ENCODE assay signal across 15 mouse cellular contexts in genomic region chr19:46224882-46225281, GRCm38 (mm10).
DNase-seq lines count a peak whose midpoint lies in the region; ATAC-seq and TF ChIP-seq lines count a peak whose summit lies in the region.
"Had no signal": no experiment of that assay in that cellular context is flagged by ENCODE, and none has a peak within 500 bp of the region (broad histone marks: within the 10 kb centered on the region; RNA-seq: fewer than 3 reads in every experiment).

No protein-coding gene starts in this region.

- no peak for TF ChIP-seq CTCF in heart, adult 2 months (IDR thresholded peaks at IDR 0.05)

- peak overlapping the region; percentile 48; the same call in 1 of the 2 replicates for H3K27ac ChIP-seq in heart, embryonic 13.5 days (replicated peaks)
- H3K27ac ChIP-seq in heart, adult 2 months, result no peak overlapping the region
- H3K27ac ChIP-seq in limb, embryonic 14.5 days (replicated peaks; ENCODE audit: low read depth, low read length), result no peak overlapping the region
- no peak overlapping the region for H3K27ac ChIP-seq in limb, embryonic 10.5 days
- H3K27ac ChIP-seq: liver, embryonic 12.5 days; neural tube, embryonic 13.5 days had no signal

- no peak for TF ChIP-seq POLR2A in heart, adult 2 months (IDR thresholded peaks at IDR 0.05; ENCODE audit: insufficient read depth, low read depth, low read length)
- no peak for TF ChIP-seq POLR2A in limb, embryonic 14.5 days (IDR thresholded peaks at IDR 0.05; ENCODE audit: borderline replicate concordance, extremely low read depth, insufficient read depth, insufficient read length)

- WGBS in heart, embryonic 13.5 days, result 53% methylated on average over 2 of the region's 2 CpGs
- WGBS in heart, adult 2 months, result 57% methylated on average over 2 of the region's 2 CpGs
- WGBS in limb, embryonic 14.5 days, result 81% methylated on average over 2 of the region's 2 CpGs
- 96% methylated on average over 2 of the region's 2 CpGs for WGBS in limb, embryonic 10.5 days

- H3K9me3 ChIP-seq in heart, embryonic 13.5 days, result no peaks in the 10 kb centered on the region
- H3K9me3 ChIP-seq in limb, embryonic 14.5 days (ENCODE audit: control insufficient read depth, low read length), result no peaks in the 10 kb centered on the region
- no peaks in the 10 kb centered on the region for H3K9me3 ChIP-seq in limb, embryonic 10.5 days (replicated peaks)
- H3K9me3 ChIP-seq: heart, embryonic 15.5 days; liver, embryonic 12.5 days; neural tube, embryonic 13.5 days had no signal

- no peak overlapping the region for H3K4me2 ChIP-seq in heart, embryonic 13.5 days
- no peak overlapping the region for H3K4me2 ChIP-seq in limb, embryonic 14.5 days (replicated peaks; ENCODE audit: low read depth, low read length, severe bottlenecking)
- H3K4me2 ChIP-seq: heart, embryonic 15.5 days; liver, embryonic 12.5 days; neural tube, embryonic 13.5 days had no signal

- peaks cover 46% of the 10 kb centered on the region for H3K4me1 ChIP-seq in heart, embryonic 13.5 days
- peaks cover 1% of the 10 kb centered on the region; the same call in 1 of the 2 replicates for H3K4me1 ChIP-seq in heart, adult 2 months (ENCODE audit: control insufficient read depth, insufficient read depth, low read length)
- 0 out of 2 replicates have a peak, but pooled peaks cover 4% of the 10 kb centered on the region for H3K4me1 ChIP-seq in limb, embryonic 14.5 days (ENCODE audit: control insufficient read depth, insufficient read depth, low read length)
- no peaks in the 10 kb centered on the region for H3K4me1 ChIP-seq in limb, embryonic 10.5 days

- peaks cover 21% of the 10 kb centered on the region for H3K36me3 ChIP-seq in heart, embryonic 13.5 days
- peaks cover 2% of the 10 kb centered on the region for H3K36me3 ChIP-seq in heart, adult 2 months (ENCODE audit: control insufficient read depth, insufficient read depth, low read length)
- H3K36me3 ChIP-seq in limb, embryonic 14.5 days (ENCODE audit: control insufficient read depth, insufficient read depth, low read length), result no peaks in the 10 kb centered on the region
- H3K36me3 ChIP-seq in limb, embryonic 10.5 days, result peaks cover 4% of the 10 kb centered on the region
- H3K36me3 ChIP-seq: heart, embryonic 15.5 days had no signal

- no peak overlapping the region for H3K9ac ChIP-seq in heart, embryonic 13.5 days
- H3K9ac ChIP-seq in heart, adult 2 months (ENCODE audit: low read depth, low read length), result no peak overlapping the region
- H3K9ac ChIP-seq in limb, embryonic 14.5 days (ENCODE audit: low read depth, low read length, severe bottlenecking), result no peak overlapping the region
- H3K9ac ChIP-seq: heart, embryonic 15.5 days; liver, embryonic 12.5 days; neural tube, embryonic 13.5 days had no signal

- TF ChIP-seq EP300 in heart, adult 2 months (IDR thresholded peaks at IDR 0.05; ENCODE audit: insufficient read depth, low read depth, low read length), result no peak

- H3K79me2 ChIP-seq in heart, adult 2 months (replicated peaks; ENCODE audit: control insufficient read depth, insufficient read depth, low read length), result 0 out of 2 replicates have a peak, but pooled peaks cover 2% of the 10 kb centered on the region

- intact Hi-C loops in heart, adult 2 months (cut with DNase I), result no loop called here

- H3K27me3 ChIP-seq in heart, embryonic 13.5 days (replicated peaks), result no peaks in the 10 kb centered on the region
- H3K27me3 ChIP-seq in heart, adult 2 months (ENCODE audit: control insufficient read depth, insufficient read depth, low read length), result no peaks in the 10 kb centered on the region
- H3K27me3 ChIP-seq in limb, embryonic 14.5 days (ENCODE audit: control insufficient read depth, insufficient read depth, low read length), result no peaks in the 10 kb centered on the region
- H3K27me3 ChIP-seq in limb, embryonic 10.5 days (ENCODE audit: low read depth, poor library complexity, severe bottlenecking), result no peaks in the 10 kb centered on the region
- H3K27me3 ChIP-seq: heart, embryonic 15.5 days; liver, embryonic 12.5 days; neural tube, embryonic 13.5 days had no signal

- ATAC-seq in heart, embryonic 13.5 days (ENCODE audit: extremely low read depth, insufficient number of reproducible peaks, low FRiP score, low TSS enrichment), result no peak
- ATAC-seq in limb, embryonic 14.5 days (ENCODE audit: low FRiP score, low read depth), result no peak
- ATAC-seq: CD4-positive, CD25-positive, alpha-beta regulatory T cell, adult 4 months; forebrain, embryonic 16.5 days; liver, embryonic 12.5 days had no signal

- DNase-seq in heart, adult 2 months, result no peak
- DNase-seq in limb, embryonic 14.5 days (ENCODE audit: low spot score), result peak; percentile 68
- DNase-seq in limb, embryonic 10.5 days (ENCODE audit: low spot score), result no peak
- DNase-seq in Muller cell, postnatal 12 days (ENCODE audit: inconsistent ontology term), result peak; percentile 78
- peak; percentile 19 for DNase-seq in heart, postnatal 4 days
- DNase-seq in right cerebral cortex, postnatal 4 days, result no peak
- DNase-seq: adrenal gland, postnatal 25 days; cerebellum, adult 9-11 months; thymus, adult 2 months had no signal

- no peak overlapping the region for H3K4me3 ChIP-seq in heart, embryonic 13.5 days
- H3K4me3 ChIP-seq in heart, adult 2 months, result no peak overlapping the region
- no peak overlapping the region for H3K4me3 ChIP-seq in limb, embryonic 14.5 days (replicated peaks; ENCODE audit: low read length)
- no peak overlapping the region for H3K4me3 ChIP-seq in limb, embryonic 10.5 days
- H3K4me3 ChIP-seq: heart, embryonic 15.5 days; liver, embryonic 12.5 days; neural tube, embryonic 13.5 days had no signal

Comparison
In these comparisons a context has a peak if more than half of its experiments do, and no peak if none do; other contexts are left out.
1. DNase-seq: peak in limb, embryonic 14.5 days (single experiment), Muller cell, postnatal 12 days (single experiment) and heart, postnatal 4 days (single experiment); none in heart, adult 2 months (0 of 2), limb, embryonic 10.5 days (single experiment) and right cerebral cortex, postnatal 4 days (single experiment).